Comparison of ENCODE assay signal across 18 mouse cellular contexts in the genomic region with DNA sequence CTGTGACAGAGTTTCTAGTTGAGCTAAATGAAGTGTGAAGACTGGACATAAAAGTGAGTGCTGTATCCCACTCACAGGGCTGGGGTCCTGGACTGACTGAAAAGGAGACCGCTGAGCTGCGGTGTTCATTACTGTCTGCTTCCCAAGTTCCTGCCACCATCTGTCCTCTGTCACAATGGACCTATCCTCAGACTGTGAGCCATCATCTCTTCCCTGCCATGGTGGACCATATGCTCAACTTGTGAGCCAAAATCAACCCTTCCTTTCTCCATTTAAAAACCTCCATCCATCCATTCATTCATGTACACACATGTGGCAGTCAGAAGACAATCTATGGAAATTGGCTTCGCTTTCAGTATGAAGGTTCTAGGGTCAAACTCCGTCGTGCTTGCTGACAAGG. TPM values are rescaled to one million over a fixed set of nuclear protein-coding genes. Genes with fewer than 3 reads are reported as not detected.
A peak's percentile ranks its signal among the peaks of the same experiment; 100 is the strongest.
DNase-seq lines count a peak whose midpoint lies in the region; ATAC-seq and TF ChIP-seq lines count a peak whose summit lies in the region.
"Had no signal": no experiment of that assay in that cellular context is flagged by ENCODE, and none has a peak within 500 bp of the region (broad histone marks: within the 10 kb centered on the region; RNA-seq: fewer than 3 reads in every experiment).

No protein-coding gene starts in this region.

- no peak for ATAC-seq in liver, postnatal 0 days
- ATAC-seq in forebrain, postnatal 0 days, result peak; percentile 9; the same call in 1 of the 2 replicates
- ATAC-seq: midbrain, embryonic 13.5 days had no signal

- 0 out of 2 replicates have a peak overlapping the region, but pooled peaks have one; percentile 11 for H3K27ac ChIP-seq in liver, postnatal 0 days (ENCODE audit: low read depth)
- H3K27ac ChIP-seq in forebrain, postnatal 0 days (ENCODE audit: low read depth, low read length), result no peak overlapping the region
- H3K27ac ChIP-seq: midbrain, embryonic 13.5 days; stomach, embryonic 15.5 days had no signal

- DNase-seq in cerebellum, adult 11-12 months, result peak; percentile 72
- no peak for DNase-seq in cerebellum, adult 11 months
- DNase-seq in liver, postnatal 0 days, result no peak
- DNase-seq in liver, result no peak
- peak; percentile 76 for DNase-seq in cerebellum, adult 9-11 months
- no peak for DNase-seq in forebrain, postnatal 0 days
- DNase-seq in kidney, adult 8-10 months, result no peak
- DNase-seq in frontal cortex, postnatal 14 days (ENCODE audit: low spot score in 2 of 2), result no peak
- DNase-seq: adrenal gland, postnatal 10 days; gastrocnemius, postnatal 36 days; heart, postnatal 14 days; layer of hippocampus, postnatal 36 days; thymus, adult 2 months had no signal

- no peak for TF ChIP-seq CTCF in liver, postnatal 0 days (IDR thresholded peaks at IDR 0.05; ENCODE audit: low read depth)
- TF ChIP-seq CTCF in forebrain, postnatal 0 days (IDR thresholded peaks at IDR 0.05; ENCODE audit: low read depth), result no peak

- H3K4me2 ChIP-seq in liver, postnatal 0 days (ENCODE audit: low read depth, low read length), result no peak overlapping the region
- no peak overlapping the region for H3K4me2 ChIP-seq in forebrain, postnatal 0 days (ENCODE audit: low read depth)
- H3K4me2 ChIP-seq: heart, embryonic 11.5 days; liver, embryonic 11.5 days; midbrain, embryonic 13.5 days; stomach, embryonic 15.5 days had no signal

- H3K4me1 ChIP-seq in liver, postnatal 0 days (ENCODE audit: insufficient read depth), result no peaks in the 10 kb centered on the region
- H3K4me1 ChIP-seq in forebrain, postnatal 0 days (ENCODE audit: insufficient read depth), result no peaks in the 10 kb centered on the region
- H3K4me1 ChIP-seq: midbrain, embryonic 13.5 days; stomach, embryonic 15.5 days had no signal

- no peaks in the 10 kb centered on the region for H3K36me3 ChIP-seq in liver, postnatal 0 days (replicated peaks; ENCODE audit: insufficient read depth, low read length)
- H3K36me3 ChIP-seq in forebrain, postnatal 0 days (ENCODE audit: insufficient read depth), result peaks cover 87% of the 10 kb centered on the region
- H3K36me3 ChIP-seq: stomach, embryonic 15.5 days had no signal

- H3K27me3 ChIP-seq in liver, postnatal 0 days (ENCODE audit: insufficient read depth, low read length), result no peaks in the 10 kb centered on the region
- H3K27me3 ChIP-seq in forebrain, postnatal 0 days (ENCODE audit: insufficient read depth, low read length), result no peaks in the 10 kb centered on the region
- H3K27me3 ChIP-seq: midbrain, embryonic 13.5 days; stomach, embryonic 15.5 days had no signal

- 81% methylated on average over 5 of the region's 5 CpGs for WGBS in liver, postnatal 0 days (ENCODE audit: insufficient replicate concordance)
- WGBS in forebrain, postnatal 0 days, result 53% methylated on average over 5 of the region's 5 CpGs

- no peaks in the 10 kb centered on the region for H3K9me3 ChIP-seq in liver, postnatal 0 days (ENCODE audit: low read length)
- H3K9me3 ChIP-seq in forebrain, postnatal 0 days (ENCODE audit: low read length), result no peaks in the 10 kb centered on the region
- H3K9me3 ChIP-seq: midbrain, embryonic 13.5 days; stomach, embryonic 15.5 days had no signal

- TF ChIP-seq EP300 in liver, postnatal 0 days (IDR thresholded peaks at IDR 0.05; ENCODE audit: low read depth), result no peak

- H3K4me3 ChIP-seq in liver, postnatal 0 days (ENCODE audit: low read depth, low read length), result no peak overlapping the region
- H3K4me3 ChIP-seq in forebrain, postnatal 0 days (ENCODE audit: low read depth, low read length), result no peak overlapping the region
- H3K4me3 ChIP-seq: midbrain, embryonic 13.5 days; stomach, embryonic 15.5 days had no signal

- H3K9ac ChIP-seq in liver, postnatal 0 days (replicated peaks), result no peak overlapping the region
- H3K9ac ChIP-seq in forebrain, postnatal 0 days, result no peak overlapping the region
- H3K9ac ChIP-seq: lung, embryonic 14.5 days; midbrain, embryonic 13.5 days; stomach, embryonic 15.5 days had no signal

RNA-seq across cellular contexts. Expression of gene Kif1a, which starts 30.9 kb away (rescaled TPM):
- polyA plus RNA-seq in liver, postnatal 0 days (2015; fragmentation: Nextera tagmentation; extraction: Ambion mirVana), result 0.17 and 0.28 TPM in 2 replicates
- total RNA-seq in forebrain, postnatal 0 days (2014; rRNA removed), result 409 and 465 TPM in 2 replicates
- polyA plus RNA-seq in forebrain, postnatal 0 days (2015; fragmentation: Nextera tagmentation; extraction: Ambion mirVana), result 381 and 564 TPM in 2 replicates

Comparison
In these comparisons a context has a peak if more than half of its experiments do, and no peak if none do; other contexts are left out.
1. DNase-seq: peak in cerebellum, adult 11-12 months (single experiment) and cerebellum, adult 9-11 months (single experiment); none in cerebellum, adult 11 months (single experiment), liver, postnatal 0 days (single experiment), liver (single experiment), forebrain, postnatal 0 days (single experiment), kidney, adult 8-10 months (0 of 2) and frontal cortex, postnatal 14 days (0 of 2).
2. RNA of gene Kif1a, which starts 30.9 kb away (polyA plus RNA-seq): 381 to 564 TPM in forebrain, postnatal 0 days; 0.17 to 0.28 TPM in liver, postnatal 0 days; every median in the first group is over 100 times any median in the second.